Mouse (Mus musculus): Measurements from ENCODE around the gene Tmem110. TPM values are rescaled to one million over a fixed set of nuclear protein-coding genes. Genes with fewer than 3 reads are reported as not detected.

The Tmem110 gene
- polyA plus RNA-seq, 1 experiment from 2014 or later = 23.4 TPM

GRCm38 (mm10) chr14:30922053-30922670 is 96.8 kb downstream of the Tmem110 start:
- H3K9ac ChIP-seq (ENCODE audit: low read depth, low read length) = no peak overlapping the region
- ATAC-seq (replicated peaks; ENCODE audit: low FRiP score, low read depth) (no peak), DNase-seq (ENCODE audit: low spot score) (no peak)
- no peaks in the 10 kb centered on the region for H3K27me3 ChIP-seq (ENCODE audit: insufficient read depth, low read length)
- no peaks in the 10 kb centered on the region for H3K9me3 ChIP-seq (replicated peaks; ENCODE audit: low read length)
- H3K36me3 ChIP-seq (ENCODE audit: insufficient read depth, low read length) = no peaks in the 10 kb centered on the region
- H3K4me3 ChIP-seq (replicated peaks; ENCODE audit: low read depth, low read length) = no peak overlapping the region
- no peaks in the 10 kb centered on the region for H3K4me1 ChIP-seq (replicated peaks; ENCODE audit: insufficient read depth, low read length)
- no peak for TF ChIP-seq CTCF (IDR thresholded peaks at IDR 0.05; ENCODE audit: low read depth)
- no peak overlapping the region for H3K4me2 ChIP-seq (ENCODE audit: low read length)
- WGBS = 57% methylated on average over 8 of the region's 8 CpGs
- no peak overlapping the region for H3K27ac ChIP-seq

- H3K9ac ChIP-seq (ENCODE audit: low read depth, low read length) = no peak within 1 kb of the TSS
- H3K4me2 ChIP-seq (ENCODE audit: low read length) = no peak within 1 kb of the TSS
- no peaks in the 10 kb centered on the region for H3K9me3 ChIP-seq (replicated peaks; ENCODE audit: low read length)
- H3K36me3 ChIP-seq (ENCODE audit: insufficient read depth, low read length) = no peaks in the 10 kb centered on the region
- no peaks in the 10 kb centered on the region for H3K4me1 ChIP-seq (replicated peaks; ENCODE audit: insufficient read depth, low read length)
- TF ChIP-seq CTCF (IDR thresholded peaks at IDR 0.05; ENCODE audit: low read depth) = no peak
- H3K4me3 ChIP-seq (replicated peaks; ENCODE audit: low read depth, low read length) = no peak within 1 kb of the TSS
- H3K27me3 ChIP-seq (ENCODE audit: insufficient read depth, low read length) = no peaks in the 10 kb centered on the region
- DNase-seq (ENCODE audit: low spot score) (no peak), ATAC-seq (replicated peaks; ENCODE audit: low FRiP score, low read depth) (no peak)
- 51% methylated on average over 6 of the region's 6 CpGs for WGBS
- H3K27ac ChIP-seq = no peak within 1 kb of the TSS
Measured at GRCm38 (mm10) chr14:30923375-30924105, 98.2 kb downstream of the Tmem110 start, which contains the start of gene Itih3. Gene Itih3 (minus strand): TSS chr14:30923760.

- Histone ChIP-seq H3K4me2 (ENCODE audit: low read length) (no peak overlapping the region), H3K27me3 (ENCODE audit: insufficient read depth, low read length) (no peaks in the 10 kb centered on the region), H3K9me3 (replicated peaks; ENCODE audit: low read length) (no peaks in the 10 kb centered on the region), H3K4me3 (replicated peaks; ENCODE audit: low read depth, low read length) (no peak overlapping the region), H3K4me1 (replicated peaks; ENCODE audit: insufficient read depth, low read length) (no peaks in the 10 kb centered on the region), H3K27ac (no peak overlapping the region), H3K36me3 (ENCODE audit: insufficient read depth, low read length) (no peaks in the 10 kb centered on the region), H3K9ac (ENCODE audit: low read depth, low read length) (no peak overlapping the region)
- TF ChIP-seq CTCF (IDR thresholded peaks at IDR 0.05; ENCODE audit: low read depth) = no peak
- 85% methylated on average over 3 of the region's 3 CpGs for WGBS
- no peak for ATAC-seq (replicated peaks; ENCODE audit: low FRiP score, low read depth)
- no peak for DNase-seq (ENCODE audit: low spot score)
Measured at GRCm38 (mm10) chr14:30925492-30925891, 100.1 kb downstream of the Tmem110 start.

Other genes starting within 250 kb of the Tmem110 start
- 44.9 and 46.9 TPM in 2 replicates for gene Prkcd, start 199.4 kb upstream of the Tmem110 start, polyA plus RNA-seq (2015; fragmentation: Nextera tagmentation; extraction: Ambion mirVana)
- 14.0 and 17.1 TPM in 2 replicates for gene Rft1, start 171.2 kb upstream of the Tmem110 start, polyA plus RNA-seq (2015; fragmentation: Nextera tagmentation; extraction: Ambion mirVana)
- 10.9 and 12.0 TPM in 2 replicates for gene Sfmbt1, start 110.7 kb upstream of the Tmem110 start, polyA plus RNA-seq (2015; fragmentation: Nextera tagmentation; extraction: Ambion mirVana)
- 6.6 and 8.1 TPM in 2 replicates for gene Mustn1, start 53.6 kb downstream of the Tmem110 start, polyA plus RNA-seq (2015; fragmentation: Nextera tagmentation; extraction: Ambion mirVana)
- 0.17 and 0.26 TPM in 2 replicates for gene Itih4, start 60.9 kb downstream of the Tmem110 start, polyA plus RNA-seq (2015; fragmentation: Nextera tagmentation; extraction: Ambion mirVana)
- gene Itih3, start 98.2 kb downstream of the Tmem110 start, polyA plus RNA-seq (2015; fragmentation: Nextera tagmentation; extraction: Ambion mirVana) = 0.53 and 0.75 TPM in 2 replicates
- 0.34 and 0.41 TPM in 2 replicates for gene Itih1, start 117.7 kb downstream of the Tmem110 start, polyA plus RNA-seq (2015; fragmentation: Nextera tagmentation; extraction: Ambion mirVana)
- 8.7 and 10.5 TPM in 2 replicates for gene Nek4, start 125.8 kb downstream of the Tmem110 start, polyA plus RNA-seq (2015; fragmentation: Nextera tagmentation; extraction: Ambion mirVana)
- gene Glt8d1, start 175.8 kb downstream of the Tmem110 start, polyA plus RNA-seq (2015; fragmentation: Nextera tagmentation; extraction: Ambion mirVana) = 63.2 and 64.3 TPM in 2 replicates
- 541 and 596 TPM in 2 replicates for gene Spcs1, start 176.1 kb downstream of the Tmem110 start, polyA plus RNA-seq (2015; fragmentation: Nextera tagmentation; extraction: Ambion mirVana)
- 67.3 and 75.8 TPM in 2 replicates for gene Pbrm1, start 193.5 kb downstream of the Tmem110 start, polyA plus RNA-seq (2015; fragmentation: Nextera tagmentation; extraction: Ambion mirVana)
- 96.3 and 99.5 TPM in 2 replicates for gene Gnl3, start 193.6 kb downstream of the Tmem110 start, polyA plus RNA-seq (2015; fragmentation: Nextera tagmentation; extraction: Ambion mirVana)